Mouse (Mus musculus): ENCODE measurements around the gene Fancm. TPM values are rescaled to one million over a fixed set of nuclear protein-coding genes. Genes with fewer than 3 reads are reported as not detected.
A peak's percentile ranks its signal among the peaks of the same experiment; 100 is the strongest.
"Not testable (repeated sequence)": the region's sequence is repeated elsewhere in the genome, so short reads cannot be mapped to it uniquely, and the experiment has no call there.

Gene Fancm
- total RNA-seq (2021), result 10 to 100 TPM; 15.3 to 16.1 TPM
- long read RNA-seq, experiment 1, result 0 reads
- long read RNA-seq, experiment 2, partial matches to known transcripts, result 0 of 1 reads
- long read RNA-seq, experiment 2, other reads (novel, unspliced or antisense), result 0 of 1 reads

DNA sequence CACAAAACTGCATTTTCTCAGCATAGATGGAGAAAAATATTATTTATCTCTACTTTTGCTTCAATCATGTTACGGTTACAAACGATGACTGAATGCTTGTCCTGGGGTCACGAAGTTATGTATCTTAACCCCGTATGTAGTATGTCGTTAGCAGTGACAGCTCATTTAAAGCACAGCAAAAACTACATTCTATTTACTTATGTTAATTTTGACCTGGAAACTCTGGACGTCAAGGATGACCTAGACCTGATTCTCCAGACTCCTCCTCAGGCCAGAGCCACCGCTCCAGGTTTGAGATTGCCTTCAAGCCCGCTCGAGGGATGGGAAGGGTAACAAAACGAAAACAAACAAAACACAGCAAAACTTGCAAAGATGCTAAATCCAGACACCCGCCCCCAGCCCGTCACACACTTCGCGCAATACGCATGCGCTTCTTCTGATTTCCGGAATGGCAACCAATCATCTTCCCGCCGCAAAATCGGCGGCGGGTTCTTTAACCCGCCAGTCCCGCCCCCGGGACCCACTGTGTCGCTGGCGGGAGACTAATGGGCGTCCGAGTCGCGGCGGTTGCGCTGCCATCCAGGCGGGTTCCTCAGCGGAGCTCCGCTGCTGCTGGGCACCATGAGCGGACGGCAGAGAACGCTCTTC, at the start of gene Fancm:
Fancm (plus strand) TSS at position 519 of the 648 bp plus-strand sequence.
- DNase-seq (ENCODE audit: low spot score in 2 of 2), result peak; percentile 74 to 80

DNA sequence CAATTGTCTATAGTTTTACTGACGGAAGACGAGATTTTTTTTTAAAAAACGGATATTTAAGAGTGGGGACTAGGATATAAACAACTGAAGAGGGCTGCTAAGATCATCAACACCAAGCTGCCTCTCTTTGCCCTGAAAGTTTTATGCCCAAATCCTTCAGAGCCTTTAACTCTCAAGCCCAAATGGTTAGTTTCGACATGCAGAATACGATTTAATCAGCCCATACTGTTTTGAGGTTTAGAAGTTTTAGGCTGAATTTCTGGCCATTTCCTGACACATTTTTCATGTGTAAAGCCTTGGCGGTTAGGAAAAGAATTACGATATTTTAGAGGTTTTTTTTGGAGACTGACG, 39.6 kb upstream of the Fancm start:
- no peak for DNase-seq (ENCODE audit: low spot score in 2 of 2)

GRCm38 (mm10) chr12:65036190-65036870, 39.1 kb upstream of the Fancm start, which contains the start of gene Prpf39:
Prpf39 (plus strand) TSS chr12:65036333.
- peak; percentile 73 to 78 for DNase-seq (ENCODE audit: low spot score in 2 of 2)

GRCm38 (mm10) chr12:65036892-65037545, 38.4 kb upstream of the Fancm start:
- DNase-seq (ENCODE audit: low spot score in 2 of 2), result no peak

DNA sequence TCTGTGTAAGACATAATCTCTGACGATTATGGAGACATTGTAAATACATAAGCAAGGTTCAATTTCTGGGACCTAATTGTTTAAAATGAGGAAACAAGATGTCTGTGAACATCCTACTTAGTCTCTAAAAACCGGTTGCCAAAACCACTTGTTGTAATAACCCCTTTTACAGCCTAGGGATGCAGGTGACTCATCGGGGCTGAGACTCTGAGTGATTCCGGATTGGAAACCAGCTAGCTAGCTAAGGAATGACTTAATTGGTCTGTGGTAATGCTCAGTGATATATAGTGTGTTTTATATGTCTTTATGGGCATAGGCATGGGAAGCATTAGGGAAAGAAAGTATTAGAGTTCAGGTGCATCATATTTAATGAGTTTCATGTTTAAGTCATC, 37.9 kb upstream of the Fancm start:
- no peak for DNase-seq (ENCODE audit: low spot score in 2 of 2)

DNA sequence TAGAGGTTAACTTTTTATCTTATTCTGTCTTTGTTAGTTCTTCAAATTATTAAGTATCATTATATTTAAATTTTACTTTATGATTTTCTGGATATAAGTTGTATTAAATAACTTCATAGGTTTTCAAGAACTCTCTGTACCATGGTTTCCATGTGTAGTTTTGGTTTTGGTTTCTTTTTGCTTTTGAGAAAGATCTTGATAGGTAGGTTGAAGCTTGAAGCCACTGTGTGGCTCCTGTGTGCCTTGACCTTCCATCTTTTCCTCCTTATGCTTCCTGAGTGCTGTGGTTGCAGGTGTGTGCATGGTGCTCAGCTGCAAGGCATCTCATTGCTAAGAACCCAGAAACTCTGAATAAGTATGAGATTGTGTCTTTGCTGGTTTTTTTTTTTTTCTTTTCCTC, 26.6 kb upstream of the Fancm start:
- DNase-seq (ENCODE audit: low spot score in 2 of 2), result no peak

GRCm38 (mm10) chr12:65058203-65058602, 17.2 kb upstream of the Fancm start:
- no peak for DNase-seq (ENCODE audit: low spot score in 2 of 2)

GRCm38 (mm10) chr12:65061082-65061481, 14.3 kb upstream of the Fancm start:
- no peak for DNase-seq (ENCODE audit: low spot score in 2 of 2)

GRCm38 (mm10) chr12:65065241-65065640, 10.2 kb upstream of the Fancm start:
- DNase-seq (ENCODE audit: low spot score in 2 of 2), result no peak

GRCm38 (mm10) chr12:65066234-65066633, 9.2 kb upstream of the Fancm start:
- no peak for DNase-seq (ENCODE audit: low spot score in 2 of 2)

DNA sequence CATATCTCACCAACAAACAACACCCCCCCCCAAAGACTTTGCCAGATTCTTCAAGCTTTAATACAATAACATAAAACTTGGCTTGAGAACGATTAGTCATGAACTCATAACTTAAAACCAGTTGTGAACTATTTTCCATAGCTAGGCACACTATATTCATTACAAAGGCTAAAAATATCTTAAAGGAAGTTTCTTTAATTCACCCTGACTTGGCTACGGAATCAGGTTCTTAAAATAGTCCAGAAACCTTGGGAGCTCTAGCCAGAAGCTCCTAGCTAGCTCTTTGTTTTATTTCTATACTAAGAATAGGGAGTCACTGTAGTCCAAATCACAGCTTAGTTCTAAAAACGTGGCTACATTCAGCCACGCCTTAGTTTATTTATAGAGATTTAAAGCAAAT, 7.0 kb upstream of the Fancm start:
- DNase-seq (ENCODE audit: low spot score in 2 of 2), result no peak

- no peak for DNase-seq (ENCODE audit: low spot score in 2 of 2)
Measured at GRCm38 (mm10) chr12:65072911-65073610, 2.3 kb upstream of the Fancm start.

DNA sequence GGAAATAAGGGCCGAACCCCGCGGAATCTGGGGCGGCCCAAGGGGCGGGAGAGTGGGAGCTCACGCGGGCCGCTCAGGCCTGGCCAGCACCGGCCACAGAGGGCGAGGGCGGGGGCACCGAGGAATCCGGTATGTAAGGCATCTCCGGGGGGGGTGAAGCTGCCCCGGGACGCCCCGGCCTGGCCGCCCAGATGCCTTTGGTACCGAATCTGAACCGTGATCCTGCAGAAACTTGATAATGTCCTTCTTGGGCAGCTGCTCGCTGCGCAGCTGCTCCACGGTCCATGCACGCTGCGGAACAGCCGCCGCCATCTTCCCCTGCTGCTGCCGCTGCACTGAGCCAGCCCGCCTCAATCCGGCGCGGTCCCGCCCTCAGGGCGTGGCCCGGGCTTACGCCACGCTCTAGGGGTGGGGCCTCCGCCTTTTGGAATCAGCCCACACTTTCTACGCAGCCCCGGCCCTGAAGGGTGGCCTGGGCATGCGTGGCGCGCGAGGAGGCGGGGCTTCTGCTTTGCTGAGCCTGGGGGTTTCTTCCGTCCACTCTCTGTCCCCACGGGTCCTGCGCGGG, 1.7 kb upstream of the Fancm start, which contains the start of gene Fkbp3:
Fkbp3 (minus strand) TSS at position 397 of the 568 bp plus-strand sequence.
- DNase-seq (ENCODE audit: low spot score in 2 of 2), result peak; percentile 93 to 95

DNA sequence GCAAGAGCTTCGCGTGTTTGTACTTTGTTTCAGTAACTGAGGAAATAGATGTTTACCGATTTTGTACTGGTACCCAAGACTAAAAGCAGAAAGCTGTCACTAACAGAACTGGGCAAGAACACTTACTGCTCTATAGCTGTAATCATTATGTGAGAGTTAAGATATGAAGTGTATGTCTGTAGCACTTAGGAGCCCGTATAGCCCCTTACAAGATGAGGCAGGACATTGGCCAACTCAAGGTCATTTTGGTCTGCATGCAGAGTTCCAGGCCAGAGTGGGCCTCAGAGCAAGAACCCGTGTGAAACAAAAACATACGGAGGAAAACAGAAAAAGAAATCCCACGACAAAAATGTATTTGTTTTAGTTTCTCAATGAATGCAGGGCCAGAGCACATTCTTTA, 752 bp upstream of the Fancm start:
- DNase-seq (ENCODE audit: low spot score in 2 of 2), result no peak

DNA sequence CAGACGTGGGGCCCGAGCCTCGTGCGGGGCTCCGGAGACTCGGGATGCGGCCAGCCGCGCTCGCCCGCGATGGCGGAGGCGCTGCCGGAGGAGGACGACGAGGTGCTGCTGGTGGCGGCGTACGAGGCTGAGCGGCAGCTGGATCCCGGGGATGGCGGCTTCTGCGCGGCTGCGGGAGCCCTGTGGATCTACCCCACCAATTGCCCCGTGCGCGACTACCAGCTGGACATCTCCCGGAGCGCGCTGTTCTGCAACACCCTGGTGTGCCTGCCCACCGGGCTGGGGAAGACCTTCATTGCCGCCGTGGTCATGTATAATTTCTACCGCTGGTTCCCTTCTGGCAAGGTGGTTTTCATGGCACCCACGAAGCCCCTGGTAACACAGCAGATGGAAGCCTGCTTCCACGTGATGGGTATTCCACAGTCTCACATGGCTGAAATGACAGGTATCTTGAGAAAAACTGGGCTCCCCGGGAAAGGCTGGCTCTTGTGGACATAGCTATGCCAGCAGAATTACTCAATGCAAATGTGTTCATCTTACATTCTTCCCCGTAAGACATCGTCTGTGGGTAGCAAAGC, 419 bp downstream of the Fancm start:
- no peak for DNase-seq (ENCODE audit: low spot score in 2 of 2)

GRCm38 (mm10) chr12:65076906-65077305, 1.5 kb downstream of the Fancm start:
- DNase-seq (ENCODE audit: low spot score in 2 of 2), result no peak

GRCm38 (mm10) chr12:65108746-65109145, 33.3 kb downstream of the Fancm start:
- no peak for DNase-seq (ENCODE audit: low spot score in 2 of 2)

DNA sequence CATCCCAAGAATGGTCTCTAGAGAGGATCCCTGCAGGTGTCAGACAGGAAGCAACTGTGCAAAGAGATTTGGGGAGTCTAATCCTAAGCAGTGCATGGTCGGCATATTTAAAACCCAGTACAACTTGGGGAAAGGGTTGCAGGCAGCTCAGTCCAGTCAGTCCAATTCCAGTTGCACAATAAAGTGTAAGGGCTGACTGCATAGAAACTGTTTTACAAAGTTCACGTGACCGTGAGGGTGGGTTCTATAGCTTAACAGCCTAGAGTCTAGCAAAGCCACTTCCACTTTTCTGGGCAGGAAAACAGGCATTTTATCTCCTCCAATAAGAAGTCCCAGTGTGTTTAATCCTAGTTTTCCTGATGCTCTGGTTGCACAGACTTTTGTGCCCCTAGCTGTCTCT, 36.1 kb downstream of the Fancm start:
- no peak for DNase-seq (ENCODE audit: low spot score in 2 of 2)

GRCm38 (mm10) chr12:65112811-65113210, 37.4 kb downstream of the Fancm start:
- no peak for DNase-seq (ENCODE audit: low spot score in 2 of 2)

- no peak for DNase-seq (ENCODE audit: low spot score in 2 of 2)
Measured at GRCm38 (mm10) chr12:65113925-65114324, 38.5 kb downstream of the Fancm start.

- DNase-seq (ENCODE audit: low spot score in 2 of 2), result not testable (repeated sequence)
Measured at GRCm38 (mm10) chr12:65114978-65115377, 39.6 kb downstream of the Fancm start.
